Mouse (Mus musculus) B cell, adult (primary cell): ENCODE results near the gene Nhlrc4. TPM values are rescaled to one million over a fixed set of nuclear protein-coding genes. Genes with fewer than 3 reads are reported as not detected.

Experiments used
- total RNA-seq: library from RNA; stranded (reverse); gene quantifications from 4 replicates; pipeline ENCODE4 v1.2.4, GENCODE M21; 2023; ENCODE audit not compliant: inconsistent age

Gene Nhlrc4
- not detected in 4 replicates for total RNA-seq

DNA sequence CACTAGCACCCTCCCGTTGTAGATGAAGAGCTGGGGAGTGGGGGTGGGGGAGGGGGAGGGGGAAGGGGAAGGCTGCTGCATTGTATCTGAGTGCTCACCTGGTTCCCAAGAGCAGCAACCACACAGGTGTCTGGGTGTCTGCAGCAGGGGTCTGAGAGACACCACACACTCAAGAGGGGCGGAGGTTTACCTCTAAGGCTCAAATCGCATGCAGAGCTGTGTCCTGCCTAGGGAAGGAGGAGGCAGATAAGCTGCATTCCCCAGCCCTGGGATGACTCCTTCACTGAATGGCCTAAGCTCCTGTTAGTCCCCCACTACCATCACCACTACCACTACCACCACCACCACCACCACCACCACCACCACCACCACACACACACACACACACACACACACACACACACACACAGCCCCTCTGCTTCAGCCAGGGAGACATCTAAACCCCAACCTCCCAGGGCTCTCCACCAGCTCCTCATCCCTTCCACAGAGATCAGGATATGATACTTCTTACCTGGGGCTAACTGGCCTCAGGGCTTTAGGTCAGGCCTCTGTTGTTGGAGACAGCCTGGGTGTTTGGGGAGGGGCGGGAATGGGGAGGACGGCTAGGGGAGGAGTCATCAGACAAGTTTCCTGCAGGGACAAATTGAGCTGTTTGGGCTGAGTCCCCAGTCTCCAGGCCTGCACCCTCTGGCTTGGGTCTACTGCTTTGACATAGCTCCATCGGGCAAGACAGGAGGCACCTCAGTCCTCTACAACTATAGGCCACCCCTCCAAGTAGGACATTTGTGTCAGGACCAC is at the start of gene Nhlrc4, which contains the start of gene Pigq:
TSS of gene Nhlrc4 (minus strand) at position 596 of the 798 bp plus-strand sequence.
TSS of gene Pigq (minus strand) at position 571 of the 798 bp plus-strand sequence.

DNA sequence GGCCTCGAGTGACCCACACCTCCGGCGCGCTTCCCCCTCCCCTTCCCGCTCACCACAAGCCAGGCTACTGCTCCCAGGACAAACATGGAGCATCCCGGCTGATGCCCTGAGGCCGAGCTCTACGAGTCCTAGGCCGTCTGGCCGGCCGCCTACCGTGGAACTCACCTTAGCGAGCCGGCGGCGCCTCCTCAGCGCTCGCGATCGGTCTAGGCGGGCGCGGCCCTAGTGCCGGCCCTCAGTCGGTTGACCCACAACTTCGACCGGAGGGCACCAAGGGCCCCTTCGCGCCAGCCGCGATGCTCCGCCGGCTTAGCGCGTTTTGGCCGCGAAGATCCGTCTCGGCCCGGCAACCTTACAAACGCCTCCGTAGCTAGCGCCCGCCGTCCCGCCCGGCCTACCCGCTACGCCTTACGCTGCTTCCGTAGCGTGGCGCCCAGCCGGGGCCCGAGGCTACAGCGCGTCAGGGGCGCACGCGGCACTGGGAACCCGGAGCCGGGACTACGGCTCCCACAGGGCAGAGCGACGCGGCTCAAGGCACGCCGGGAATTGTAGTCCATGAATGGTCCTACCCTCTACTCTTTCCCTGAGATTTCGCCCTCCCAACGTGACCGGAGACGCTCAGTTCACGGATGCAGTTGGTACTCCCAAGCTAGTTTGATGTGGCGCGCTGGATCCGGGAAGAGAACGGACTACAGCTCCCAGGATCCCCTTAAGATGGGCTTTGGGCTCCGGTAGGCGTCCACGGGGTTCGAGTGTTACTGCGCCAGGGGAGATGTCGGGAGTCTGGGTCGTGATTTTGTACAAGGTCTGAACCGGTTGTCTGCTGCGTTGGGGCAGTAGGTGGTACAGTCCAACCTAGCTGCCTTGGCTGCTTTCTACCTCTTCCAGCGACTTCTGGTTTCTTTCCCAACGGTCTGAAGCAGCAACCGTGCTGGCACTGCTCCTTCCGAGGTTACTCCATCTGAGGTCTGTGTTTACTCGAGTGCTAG is 40.8 kb upstream of the Nhlrc4 start, which contains the start of gene Capn15:
TSS of gene Capn15 (minus strand) at position 491 of the 989 bp plus-strand sequence.

DNA sequence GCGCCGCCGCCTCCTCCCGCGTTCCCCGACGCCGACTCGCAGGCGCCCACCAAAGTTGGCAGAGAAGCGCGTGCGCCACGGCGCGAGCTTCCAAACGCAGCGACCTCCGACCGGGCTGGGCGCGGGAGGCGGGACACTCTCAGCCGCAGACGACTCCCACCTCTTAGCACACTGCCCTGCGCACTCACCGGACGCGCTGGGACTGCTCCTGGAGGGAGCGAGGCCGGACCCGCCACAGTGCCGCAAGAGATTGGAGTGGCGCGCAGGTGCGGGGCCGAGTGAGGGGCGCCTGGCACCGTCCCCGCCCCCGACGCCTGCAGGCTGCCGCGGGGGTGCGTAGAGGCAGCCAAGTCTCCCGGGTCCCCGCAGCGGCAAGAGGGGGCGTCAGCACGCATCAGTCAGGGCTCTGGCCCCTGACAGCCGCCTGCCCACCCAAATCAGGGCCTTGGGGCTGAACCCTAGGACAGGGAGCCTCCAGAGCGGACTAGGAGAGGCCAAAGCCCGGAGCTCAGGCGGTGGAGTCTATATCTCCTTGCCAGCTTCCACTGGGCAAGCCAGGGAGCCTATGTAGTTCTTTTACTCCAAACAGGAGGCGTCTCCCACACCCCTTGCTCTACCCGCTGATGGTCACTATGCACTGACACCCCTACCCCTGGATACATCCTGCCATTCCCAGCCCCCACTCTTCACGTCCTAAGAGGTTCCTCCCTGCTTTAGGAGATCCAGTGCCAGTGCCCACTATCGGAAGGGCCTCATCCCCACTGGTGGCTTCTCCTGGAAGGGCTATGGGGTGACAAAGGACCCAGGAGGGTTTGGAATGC is 7.3 kb upstream of the Nhlrc4 start, which contains the start of gene A930017K11Rik:
TSS of gene A930017K11Rik (minus strand) at position 763 of the 821 bp plus-strand sequence.

DNA sequence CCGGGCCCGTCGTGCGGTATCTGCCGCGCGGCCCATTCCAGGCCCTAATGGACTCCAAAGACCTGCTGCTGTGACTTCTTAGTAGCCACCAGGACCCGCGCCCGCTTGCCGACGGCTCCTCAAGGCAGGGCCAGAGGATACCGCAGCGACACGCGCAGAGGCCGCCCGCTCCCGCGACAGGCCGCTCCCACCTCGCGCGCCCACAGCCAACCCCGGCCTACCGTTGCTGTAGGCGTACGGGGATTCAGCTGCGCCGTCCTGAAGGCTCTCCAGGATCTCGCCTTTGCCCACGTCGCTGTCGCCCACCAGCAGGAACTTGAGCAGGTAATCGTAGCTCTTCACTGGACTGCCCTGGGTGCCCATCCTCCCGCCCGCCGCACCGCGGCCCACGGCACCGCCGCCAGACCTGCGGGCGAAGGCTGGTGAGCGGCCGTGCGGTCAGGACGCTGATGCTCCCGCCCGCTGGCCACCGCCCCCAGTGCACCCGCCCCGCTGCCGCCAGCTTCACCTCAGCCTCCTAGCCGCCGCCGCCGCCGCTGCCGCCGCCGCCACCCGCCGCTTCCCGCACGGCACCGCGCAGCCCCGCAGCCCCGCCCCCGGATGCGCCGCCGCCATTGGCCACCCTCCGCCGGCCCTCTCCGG is 25.5 kb downstream of the Nhlrc4 start, which contains the start of gene Rab40c:
TSS of gene Rab40c (minus strand) at position 584 of the 642 bp plus-strand sequence.

Other genes starting within 250 kb of the Nhlrc4 start
- gene Gng13, start 227.8 kb downstream of the Nhlrc4 start, total RNA-seq, result not detected in 4 replicates
- gene Chtf18, start 217.5 kb downstream of the Nhlrc4 start, total RNA-seq, result 6.4 to 12.4 TPM (median 8.6 TPM) in 4 replicates
- 5.2 to 7.4 TPM (median 7.3 TPM) in 4 replicates for gene Rpusd1, start 217.3 kb downstream of the Nhlrc4 start, total RNA-seq
- gene Mslnl, start 208.9 kb downstream of the Nhlrc4 start, total RNA-seq, result not detected in 4 replicates
- 1.6 TPM in 1 of 4 replicates, not detected in the others for gene Msln, start 190.6 kb downstream of the Nhlrc4 start, total RNA-seq
- 27.3 to 40.0 TPM (median 36.0 TPM) in 4 replicates for gene Narfl, start 171.2 kb downstream of the Nhlrc4 start, total RNA-seq
- 16.0 to 24.2 TPM (median 19.1 TPM) in 4 replicates for gene Haghl, start 159.3 kb downstream of the Nhlrc4 start, total RNA-seq
- not detected in 4 replicates for gene Ccdc78, start 158.4 kb downstream of the Nhlrc4 start, total RNA-seq
- 46.3 to 58.4 TPM (median 50.0 TPM) in 4 replicates for gene Fam173a, start 152.1 kb downstream of the Nhlrc4 start, total RNA-seq
- gene AC134908.4, start 149.3 kb downstream of the Nhlrc4 start, total RNA-seq, result 1.5 TPM in 1 of 4 replicates, not detected in the others
- gene Metrn, start 147.8 kb downstream of the Nhlrc4 start, total RNA-seq, result 10.2 to 15.1 TPM (median 13.2 TPM) in 4 replicates
- gene Fbxl16, start 135.9 kb downstream of the Nhlrc4 start, total RNA-seq, result not detected in 4 replicates
- 17.0 to 23.5 TPM (median 22.7 TPM) in 4 replicates for gene Wdr24, start 121.3 kb downstream of the Nhlrc4 start, total RNA-seq
- 26.8 to 30.2 TPM (median 29.3 TPM) in 4 replicates for gene Jmjd8, start 116.1 kb downstream of the Nhlrc4 start, total RNA-seq
- 62.5 to 74.1 TPM (median 64.8 TPM) in 4 replicates for gene Stub1, start 111.6 kb downstream of the Nhlrc4 start, total RNA-seq
- gene Rhbdl1, start 107.7 kb downstream of the Nhlrc4 start, total RNA-seq, result 0.84 to 2.9 TPM (median 1.9 TPM) in 4 replicates
- gene Gm20683, start 103.2 kb downstream of the Nhlrc4 start, total RNA-seq, result 3.4 to 4.4 TPM (median 3.6 TPM) in 4 replicates
- gene Rhot2, start 100.1 kb downstream of the Nhlrc4 start, total RNA-seq, result 61.4 to 71.1 TPM (median 69.6 TPM) in 4 replicates
- 33.3 to 45.0 TPM (median 38.3 TPM) in 4 replicates for gene Wdr90, start 83.5 kb downstream of the Nhlrc4 start, total RNA-seq
- gene Mcrip2, start 76.2 kb downstream of the Nhlrc4 start, total RNA-seq, result 0.69 to 3.3 TPM (median 3.0 TPM) in 3 of 4 replicates, not detected in the other
- gene Mettl26, start 69.9 kb downstream of the Nhlrc4 start, total RNA-seq, result 24.4 to 27.9 TPM (median 26.1 TPM) in 4 replicates
- 5.7 to 6.6 TPM (median 6.0 TPM) in 4 replicates for gene Wfikkn1, start 64.1 kb downstream of the Nhlrc4 start, total RNA-seq
- 20.9 to 25.3 TPM (median 23.0 TPM) in 4 replicates for gene Rab40c, start 25.2 kb downstream of the Nhlrc4 start, total RNA-seq
- gene Pigq, start within 50 bp of the Nhlrc4 start, total RNA-seq, result 75.7 to 84.9 TPM (median 77.1 TPM) in 4 replicates
- gene A930017K11Rik, start 7.6 kb upstream of the Nhlrc4 start, total RNA-seq, result 0.21 TPM in 1 of 4 replicates, not detected in the others
- gene Capn15, start 40.8 kb upstream of the Nhlrc4 start, total RNA-seq, result 35.7 to 39.1 TPM (median 38.2 TPM) in 4 replicates
- 9.1 to 12.2 TPM (median 10.4 TPM) in 4 replicates for gene Rab11fip3, start 124.6 kb upstream of the Nhlrc4 start, total RNA-seq
- 4.8 to 6.3 TPM (median 5.3 TPM) in 4 replicates for gene Decr2, start 145.4 kb upstream of the Nhlrc4 start, total RNA-seq
- gene Nme4, start 150.6 kb upstream of the Nhlrc4 start, total RNA-seq, result 0.72 to 1.2 TPM (median 1.0 TPM) in 4 replicates
- 21.2 to 26.2 TPM (median 23.0 TPM) in 4 replicates for gene Tmem8, start 168.3 kb upstream of the Nhlrc4 start, total RNA-seq
- gene Mrpl28, start 178.5 kb upstream of the Nhlrc4 start, total RNA-seq, result 42.4 to 57.1 TPM (median 53.7 TPM) in 4 replicates
- 82.1 to 86.8 TPM (median 85.6 TPM) in 4 replicates for gene Axin1, start 193.7 kb upstream of the Nhlrc4 start, total RNA-seq